Mouse (Mus musculus) olfactory bulb, adult 2 months (tissue): ENCODE results near the gene Ranbp6.

Experiments
- CTCF ChIP-seq: fragments of 200-500 bp; IDR thresholded peaks from 2 replicates; pipeline ENCODE4 v1.5.1; 2012; ENCODE audit warnings: low read depth, mild to moderate bottlenecking, low read length, moderate library complexity; ENCODE audit not compliant: insufficient read depth
- POLR2A ChIP-seq: fragments of 200-500 bp; IDR thresholded peaks from 2 replicates; pipeline ENCODE4 v1.6.1; 2012; ENCODE audit warnings: mild to moderate bottlenecking, low read depth, low read length, moderate library complexity; ENCODE audit not compliant: insufficient read depth

- TF ChIP-seq CTCF, result no peak
- TF ChIP-seq POLR2A, result no peak
Measured at GRCm38 (mm10) chr19:29844036-29844661, 31.4 kb upstream of the Ranbp6 start.
